Mouse (Mus musculus): ENCODE measurements around the gene Atrn. TPM values are rescaled to one million over a fixed set of nuclear protein-coding genes. Genes with fewer than 3 reads are reported as not detected.
"Not testable (repeated sequence)": the region's sequence is repeated elsewhere in the genome, so short reads cannot be mapped to it uniquely, and the experiment has no call there.

The Atrn gene
- polyA plus RNA-seq, 1 experiment from 2014 or later: 13.4 TPM

- 91% methylated on average over 10 of the region's 10 CpGs for WGBS (ENCODE audit: missing documents)
- H3K36me3 ChIP-seq (ENCODE audit: inconsistent target): peaks cover 22% of the 10 kb centered on the region
- no peak overlapping the region for H3K4me3 ChIP-seq (ENCODE audit: inconsistent target)
- no peaks in the 10 kb centered on the region for H3K79me2 ChIP-seq (ENCODE audit: inconsistent target)
- H3K27ac ChIP-seq: no peak overlapping the region
Observed at GRCm38 (mm10) chr2:130978058-130978847, 72.0 kb downstream of the Atrn start.

- H3K27ac ChIP-seq: no peak overlapping the region
- H3K4me3 ChIP-seq (ENCODE audit: inconsistent target): no peak overlapping the region
- H3K79me2 ChIP-seq (ENCODE audit: inconsistent target): no peaks in the 10 kb centered on the region
- peaks cover 22% of the 10 kb centered on the region for H3K36me3 ChIP-seq (ENCODE audit: inconsistent target)
Observed at GRCm38 (mm10) chr2:130979138-130979537, 72.8 kb downstream of the Atrn start.

- no peak overlapping the region for H3K27ac ChIP-seq
- 96% methylated on average over 2 of the region's 2 CpGs for WGBS (ENCODE audit: missing documents)
- H3K79me2 ChIP-seq (ENCODE audit: inconsistent target): no peaks in the 10 kb centered on the region
- no peak overlapping the region for H3K4me3 ChIP-seq (ENCODE audit: inconsistent target)
- H3K36me3 ChIP-seq (ENCODE audit: inconsistent target): 0 out of 2 replicates have a peak, but pooled peaks cover 3% of the 10 kb centered on the region
Observed at GRCm38 (mm10) chr2:130992818-130993217, 86.5 kb downstream of the Atrn start.

DNA sequence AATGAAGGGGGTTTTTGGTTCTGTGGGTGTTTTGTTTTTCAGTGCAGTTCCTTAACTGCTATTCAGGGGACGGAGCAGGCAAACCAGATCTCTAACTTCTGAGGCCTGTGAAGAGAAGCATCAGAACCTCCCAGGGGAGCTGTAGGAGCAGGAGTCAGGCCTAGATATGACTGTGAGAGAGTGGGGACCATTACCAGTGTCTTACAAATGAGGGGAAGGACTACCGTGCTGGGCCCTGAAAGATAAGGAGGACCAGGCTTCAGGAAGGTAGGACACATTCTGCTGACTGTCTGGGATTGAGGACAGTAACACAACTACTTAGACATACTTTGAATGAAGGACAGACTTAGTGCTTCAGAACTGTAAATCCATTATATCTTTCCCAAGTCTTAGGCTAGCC is 102.8 kb downstream of the Atrn start:
- no peak overlapping the region for H3K27ac ChIP-seq
- H3K79me2 ChIP-seq (ENCODE audit: inconsistent target): no peaks in the 10 kb centered on the region
- 87% methylated on average over 2 of the region's 2 CpGs for WGBS (ENCODE audit: missing documents)
- no peak overlapping the region for H3K4me3 ChIP-seq (ENCODE audit: inconsistent target)
- peaks cover 18% of the 10 kb centered on the region for H3K36me3 ChIP-seq (ENCODE audit: inconsistent target)

- no peak overlapping the region for H3K4me3 ChIP-seq (ENCODE audit: inconsistent target)
- H3K79me2 ChIP-seq (ENCODE audit: inconsistent target): no peaks in the 10 kb centered on the region
- H3K27ac ChIP-seq: no peak overlapping the region
- 100% methylated on average over 1 of the region's 1 CpGs for WGBS (ENCODE audit: missing documents)
- H3K36me3 ChIP-seq (ENCODE audit: inconsistent target): peaks cover 27% of the 10 kb centered on the region
Observed at GRCm38 (mm10) chr2:131010566-131010965, 104.3 kb downstream of the Atrn start.

DNA sequence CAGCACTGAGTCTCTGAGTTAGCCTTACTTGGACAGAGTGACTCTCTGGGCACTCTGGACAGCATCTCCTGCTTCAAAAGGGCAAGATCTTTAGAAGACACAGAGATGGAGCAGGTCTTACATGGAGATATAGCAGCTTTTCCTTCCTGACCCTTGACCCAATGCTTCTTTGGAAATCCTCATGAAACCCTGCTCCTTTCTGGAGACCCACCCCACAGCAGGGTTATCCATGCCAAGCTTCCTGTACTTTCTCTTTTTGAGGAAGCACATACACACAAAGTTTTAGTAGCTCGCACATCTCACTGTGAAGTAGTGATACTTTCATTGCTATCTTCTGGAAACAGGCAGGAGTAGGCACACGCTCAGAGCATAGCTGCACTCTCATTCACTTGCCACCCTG is 118.9 kb downstream of the Atrn start:
- no peak overlapping the region for H3K4me3 ChIP-seq (ENCODE audit: inconsistent target)
- no peaks in the 10 kb centered on the region for H3K79me2 ChIP-seq (ENCODE audit: inconsistent target)
- H3K36me3 ChIP-seq (ENCODE audit: inconsistent target): no peaks in the 10 kb centered on the region
- 100% methylated on average over 2 of the region's 2 CpGs for WGBS (ENCODE audit: missing documents)
- H3K27ac ChIP-seq: no peak overlapping the region

- Histone ChIP-seq H3K79me2 (ENCODE audit: inconsistent target) (no peaks in the 10 kb centered on the region), H3K4me3 (ENCODE audit: inconsistent target) (no peak overlapping the region), H3K36me3 (ENCODE audit: inconsistent target) (no peaks in the 10 kb centered on the region), H3K27ac (no peak overlapping the region)
- WGBS (ENCODE audit: missing documents): 100% methylated on average over 3 of the region's 3 CpGs
Observed at GRCm38 (mm10) chr2:131026941-131027340, 120.6 kb downstream of the Atrn start.

DNA sequence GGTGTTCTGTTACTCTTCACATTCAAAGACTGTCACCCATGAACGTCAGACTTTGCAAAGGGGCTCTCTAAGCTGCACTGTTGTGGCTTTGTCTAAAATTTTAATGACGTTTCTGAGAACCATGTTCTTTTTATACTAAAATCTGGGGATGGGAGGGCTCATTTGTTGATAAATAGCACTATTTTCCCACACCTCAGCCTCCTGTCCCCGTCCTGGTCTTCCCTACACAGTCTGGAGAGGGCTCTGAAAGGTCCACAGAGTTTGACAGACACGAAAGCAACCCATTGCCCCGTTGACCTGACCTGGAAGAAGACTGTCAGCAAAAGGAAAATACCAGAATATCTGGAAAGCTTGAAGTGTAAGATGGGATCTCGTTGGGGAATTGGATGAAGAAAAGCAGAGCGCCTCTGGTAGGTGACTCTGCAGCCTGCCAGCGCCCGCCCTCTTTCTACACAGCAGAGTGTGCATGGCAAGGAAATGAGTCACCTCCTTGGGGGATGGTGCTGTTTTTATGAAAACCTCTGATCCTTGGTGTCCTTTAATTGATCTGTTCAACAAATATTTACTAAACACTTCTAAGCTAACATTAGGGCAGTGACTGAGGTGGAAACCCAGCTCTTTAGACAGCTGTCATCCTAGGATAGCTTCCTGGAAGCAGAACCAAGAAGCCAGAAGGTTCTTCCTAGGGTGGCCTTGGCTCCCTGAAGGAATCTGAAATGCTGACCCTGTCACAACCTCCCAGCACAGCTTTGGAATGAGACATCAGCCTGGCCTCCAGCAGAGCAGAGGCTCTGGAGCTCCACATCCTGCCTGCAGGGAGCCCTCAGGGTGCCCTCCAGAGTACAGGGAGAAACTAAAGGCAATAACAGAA is 123.0 kb downstream of the Atrn start:
- 57% methylated on average over 8 of the region's 9 CpGs for WGBS (ENCODE audit: missing documents)
- Histone ChIP-seq H3K27ac (peak overlapping the region; percentile 81), H3K36me3 (ENCODE audit: inconsistent target) (no peaks in the 10 kb centered on the region), H3K79me2 (ENCODE audit: inconsistent target) (no peaks in the 10 kb centered on the region), H3K4me3 (ENCODE audit: inconsistent target) (no peak overlapping the region)

DNA sequence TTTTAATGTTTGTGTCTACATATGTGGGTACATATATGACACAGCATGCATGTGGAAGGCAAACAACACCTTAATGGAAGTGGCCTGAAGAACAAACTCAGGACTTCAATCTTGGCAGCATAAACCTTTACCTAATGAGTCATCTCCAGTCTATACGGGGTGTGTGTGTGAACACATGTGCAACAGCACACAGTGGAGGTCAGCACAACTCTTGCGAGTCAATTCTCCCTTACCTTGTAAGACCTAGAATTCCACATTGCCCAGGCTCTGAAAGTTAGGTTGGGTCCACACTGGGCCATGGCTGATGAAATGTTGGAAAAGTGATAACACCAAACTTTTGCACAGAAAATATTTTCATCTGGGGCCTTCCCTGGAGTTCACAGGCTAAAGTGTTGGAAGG is 124.3 kb downstream of the Atrn start:
- Histone ChIP-seq H3K36me3 (ENCODE audit: inconsistent target) (no peaks in the 10 kb centered on the region), H3K4me3 (ENCODE audit: inconsistent target) (no peak overlapping the region), H3K27ac (peak overlapping the region; percentile 81), H3K79me2 (ENCODE audit: inconsistent target) (no peaks in the 10 kb centered on the region)
- 87% methylated on average over 2 of the region's 2 CpGs for WGBS (ENCODE audit: missing documents)

- Histone ChIP-seq H3K36me3 (ENCODE audit: inconsistent target) (no peaks in the 10 kb centered on the region), H3K27ac (0 out of 2 replicates have a peak overlapping the region, but pooled peaks have one; percentile 81), H3K4me3 (ENCODE audit: inconsistent target) (no peak overlapping the region), H3K79me2 (ENCODE audit: inconsistent target) (no peaks in the 10 kb centered on the region)
- WGBS (ENCODE audit: missing documents): 92% methylated on average over 1 of the region's 1 CpGs
Observed at GRCm38 (mm10) chr2:131030998-131031397, 124.7 kb downstream of the Atrn start.

GRCm38 (mm10) chr2:131031406-131031805 is 125.1 kb downstream of the Atrn start:
- 43% methylated on average over 1 of the region's 1 CpGs for WGBS (ENCODE audit: missing documents)
- H3K27ac ChIP-seq; H3K36me3 ChIP-seq (ENCODE audit: inconsistent target); H3K79me2 ChIP-seq (ENCODE audit: inconsistent target); H3K4me3 ChIP-seq (ENCODE audit: inconsistent target): not testable (repeated sequence)

DNA sequence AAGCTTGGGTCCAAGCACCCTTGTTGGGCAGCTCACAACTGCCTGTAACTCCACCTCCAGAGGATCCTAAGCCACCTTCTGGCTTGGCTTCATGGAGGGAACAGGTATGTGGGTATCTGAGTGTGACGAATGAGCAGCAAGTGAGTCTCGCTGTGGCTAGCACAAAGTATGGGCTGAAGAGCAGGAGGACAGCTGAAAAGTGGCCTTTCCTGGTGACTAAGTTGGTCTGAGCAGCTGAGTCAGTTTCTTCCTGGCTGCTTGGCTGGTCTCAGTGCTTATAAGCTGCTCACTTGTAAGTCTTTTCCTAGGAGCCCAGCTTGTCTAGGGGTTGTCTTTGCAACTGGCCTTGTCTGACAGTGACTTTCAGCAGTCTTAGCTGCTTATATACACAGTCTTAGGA is 130.0 kb downstream of the Atrn start:
- Histone ChIP-seq H3K4me3 (ENCODE audit: inconsistent target) (no peak overlapping the region), H3K36me3 (ENCODE audit: inconsistent target) (no peaks in the 10 kb centered on the region), H3K27ac (peak overlapping the region; percentile 48), H3K79me2 (ENCODE audit: inconsistent target) (no peaks in the 10 kb centered on the region)
- 96% methylated on average over 2 of the region's 2 CpGs for WGBS (ENCODE audit: missing documents)

GRCm38 (mm10) chr2:131036757-131037156 is 130.5 kb downstream of the Atrn start:
- Histone ChIP-seq H3K79me2 (ENCODE audit: inconsistent target) (no peaks in the 10 kb centered on the region), H3K36me3 (ENCODE audit: inconsistent target) (no peaks in the 10 kb centered on the region), H3K27ac (peak overlapping the region; percentile 48), H3K4me3 (ENCODE audit: inconsistent target) (no peak overlapping the region)

- Histone ChIP-seq H3K36me3 (ENCODE audit: inconsistent target) (no peaks in the 10 kb centered on the region), H3K27ac (peak overlapping the region; percentile 48), H3K79me2 (ENCODE audit: inconsistent target) (no peaks in the 10 kb centered on the region), H3K4me3 (ENCODE audit: inconsistent target) (no peak overlapping the region)
- 20% methylated on average over 17 of the region's 17 CpGs for WGBS (ENCODE audit: missing documents)
Observed at GRCm38 (mm10) chr2:131037226-131037990, 131.1 kb downstream of the Atrn start.
